Mouse (Mus musculus): Measurements from ENCODE around the gene Rgs16. TPM values are rescaled to one million over a fixed set of nuclear protein-coding genes. Genes with fewer than 3 reads are reported as not detected.
"Not testable (repeated sequence)": the region's sequence is repeated elsewhere in the genome, so short reads cannot be mapped to it uniquely, and the experiment has no call there.

Gene Rgs16
- polyA plus RNA-seq, 1 experiment from 2014 or later = 23.7 TPM

DNA sequence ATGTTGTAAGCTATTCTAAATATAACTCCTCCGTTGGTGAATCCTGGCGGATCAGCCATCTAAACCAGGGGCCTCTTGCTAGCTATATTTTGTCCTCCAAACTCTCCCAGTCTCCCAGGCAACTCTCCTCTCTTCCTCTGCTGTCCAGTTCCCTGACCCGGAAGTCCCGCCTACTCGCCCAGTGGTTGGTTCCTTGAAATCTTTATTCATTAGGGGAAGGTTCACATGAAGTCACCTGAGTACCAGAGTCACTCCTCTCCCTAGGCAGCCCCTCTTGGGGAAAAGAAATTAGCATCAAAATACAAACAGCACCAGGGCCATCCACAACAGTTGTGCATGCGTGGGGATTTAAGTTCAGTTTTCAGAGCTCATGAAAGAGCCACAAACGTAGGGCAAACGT, 26.1 kb downstream of the Rgs16 start:
- WGBS = 58% methylated on average over 8 of the region's 8 CpGs
- 0 out of 2 replicates have a peak, but pooled peaks cover 3% of the 10 kb centered on the region for H3K4me1 ChIP-seq
- H3K9ac ChIP-seq = no peak overlapping the region
- H3K9me3 ChIP-seq = no peaks in the 10 kb centered on the region
- ATAC-seq (ENCODE audit: low FRiP score, low read depth) = no peak
- H3K36me3 ChIP-seq = 0 out of 2 replicates have a peak, but pooled peaks cover 2% of the 10 kb centered on the region
- H3K27ac ChIP-seq = no peak overlapping the region
- no peak overlapping the region for H3K4me2 ChIP-seq (replicated peaks)
- no peaks in the 10 kb centered on the region for H3K27me3 ChIP-seq
- H3K4me3 ChIP-seq = no peak overlapping the region

DNA sequence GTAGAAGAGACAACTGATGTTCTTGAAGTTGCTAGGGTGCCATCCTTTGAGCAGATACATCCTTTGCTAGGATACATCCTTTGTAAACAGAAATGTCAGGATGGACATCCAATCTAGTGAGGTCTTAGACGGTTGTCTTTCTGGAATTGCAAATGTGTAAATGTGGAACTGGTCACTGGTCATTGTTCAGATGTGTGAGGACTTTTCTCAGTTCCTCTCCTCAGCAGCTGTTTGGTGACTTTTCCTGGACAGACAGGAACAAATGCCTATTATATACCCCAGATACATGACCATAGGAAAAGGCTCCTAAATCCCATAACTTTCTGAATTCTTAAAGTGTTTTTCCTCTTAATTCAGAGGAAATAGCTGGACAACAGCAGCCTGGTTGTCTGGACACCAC, 27.1 kb downstream of the Rgs16 start:
- no peak for ATAC-seq (ENCODE audit: low FRiP score, low read depth)
- 88% methylated on average over 1 of the region's 1 CpGs for WGBS
- Histone ChIP-seq H3K36me3 (no peaks in the 10 kb centered on the region), H3K27ac (no peak overlapping the region), H3K4me2 (replicated peaks) (no peak overlapping the region), H3K27me3 (no peaks in the 10 kb centered on the region), H3K9me3 (no peaks in the 10 kb centered on the region), H3K4me1 (0 out of 2 replicates have a peak, but pooled peaks cover 3% of the 10 kb centered on the region), H3K4me3 (no peak overlapping the region), H3K9ac (no peak overlapping the region)

DNA sequence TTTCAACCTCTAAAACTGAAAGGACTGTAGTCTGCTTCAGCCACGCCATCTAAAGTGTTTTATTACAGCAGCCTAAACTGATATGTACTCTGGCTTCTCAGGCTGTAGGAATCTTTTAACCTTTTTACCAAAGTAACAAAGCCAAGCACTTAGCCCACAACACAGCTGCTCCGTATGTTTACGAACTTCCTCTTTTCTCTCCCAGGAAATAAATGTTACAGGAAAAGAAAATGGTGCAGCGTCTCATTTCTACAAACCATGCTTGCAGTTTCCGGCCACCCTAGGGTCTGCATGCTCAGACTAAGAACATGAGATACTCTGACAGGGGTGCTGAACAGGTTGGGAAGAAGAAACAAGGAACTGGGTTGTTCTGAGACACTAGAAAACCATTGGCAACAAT, 28.3 kb downstream of the Rgs16 start:
- Histone ChIP-seq H3K27me3 (no peaks in the 10 kb centered on the region), H3K27ac (no peak overlapping the region), H3K4me2 (replicated peaks) (no peak overlapping the region), H3K9me3 (no peaks in the 10 kb centered on the region), H3K36me3 (no peaks in the 10 kb centered on the region), H3K4me1 (0 out of 2 replicates have a peak, but pooled peaks cover 3% of the 10 kb centered on the region), H3K9ac (no peak overlapping the region), H3K4me3 (no peak overlapping the region)
- WGBS = 68% methylated on average over 5 of the region's 5 CpGs
- ATAC-seq (ENCODE audit: low FRiP score, low read depth) = no peak

DNA sequence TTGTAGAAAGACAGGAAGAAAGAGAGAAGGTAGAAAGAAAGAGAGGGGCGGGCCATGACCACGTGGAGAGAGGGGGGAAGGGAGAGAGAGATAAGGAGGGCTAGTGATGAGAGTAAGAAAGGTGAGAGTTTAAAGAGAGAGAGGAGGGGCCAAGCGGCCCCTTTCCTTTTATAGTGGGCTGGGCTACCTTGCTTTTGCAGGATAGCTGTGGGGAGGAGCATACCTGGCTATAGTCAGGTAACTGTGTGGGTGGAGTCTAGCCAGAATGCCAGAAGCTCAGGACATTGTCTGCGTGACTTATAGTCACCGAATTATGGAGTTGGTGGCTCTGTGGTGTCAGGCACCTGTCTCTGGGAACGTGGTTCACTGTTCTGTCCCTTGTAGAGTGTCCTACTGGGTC, 29.4 kb downstream of the Rgs16 start:
- H3K4me1 ChIP-seq; ATAC-seq (ENCODE audit: low FRiP score, low read depth); H3K4me3 ChIP-seq; H3K4me2 ChIP-seq (replicated peaks); H3K27me3 ChIP-seq; H3K9ac ChIP-seq; H3K36me3 ChIP-seq; H3K27ac ChIP-seq; H3K9me3 ChIP-seq: not testable (repeated sequence)
- WGBS = 59% methylated on average over 6 of the region's 6 CpGs

DNA sequence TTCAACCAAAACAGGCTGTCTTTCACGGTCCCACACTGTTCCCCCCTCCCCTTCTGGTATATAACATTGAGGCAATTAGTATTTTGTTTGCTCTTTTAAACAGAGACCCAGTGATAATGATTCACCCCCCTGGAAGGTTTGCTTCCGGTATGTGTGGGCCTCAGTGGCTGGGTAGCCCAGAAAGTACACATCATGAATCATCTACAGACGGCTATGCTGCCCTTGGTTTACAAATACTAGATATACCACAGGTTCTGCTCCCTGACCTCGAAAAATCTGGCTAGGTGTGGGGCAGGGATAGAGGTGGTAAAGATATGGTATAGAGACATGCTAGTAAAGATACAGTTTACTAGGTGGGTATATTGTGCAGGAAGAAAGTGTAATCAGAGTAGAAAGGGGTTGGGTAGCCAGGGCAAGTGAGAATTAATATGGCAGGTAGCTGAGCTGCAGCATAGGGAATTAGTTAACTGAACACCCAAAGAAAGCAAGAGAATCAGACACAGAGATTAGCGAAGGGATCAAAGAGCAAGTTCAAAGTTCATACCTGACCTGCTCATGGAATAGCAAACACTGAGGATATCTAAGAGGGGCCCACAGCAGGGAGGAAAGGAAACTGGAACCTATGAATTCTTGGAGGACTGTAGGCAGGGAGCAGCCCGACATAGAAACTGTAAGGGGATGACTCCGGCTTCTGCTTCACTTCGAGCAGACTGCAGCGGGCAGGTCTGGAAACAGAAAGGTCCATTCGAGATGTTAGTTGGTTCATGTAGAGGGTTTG, 30.0 kb downstream of the Rgs16 start:
- H3K27me3 ChIP-seq = no peaks in the 10 kb centered on the region
- no peak overlapping the region for H3K9ac ChIP-seq
- no peak overlapping the region for H3K4me3 ChIP-seq
- H3K36me3 ChIP-seq = no peaks in the 10 kb centered on the region
- no peak overlapping the region for H3K4me2 ChIP-seq (replicated peaks)
- H3K27ac ChIP-seq = no peak overlapping the region
- 80% methylated on average over 10 of the region's 10 CpGs for WGBS
- H3K4me1 ChIP-seq = 0 out of 2 replicates have a peak, but pooled peaks cover 3% of the 10 kb centered on the region
- H3K9me3 ChIP-seq = no peaks in the 10 kb centered on the region
- ATAC-seq (ENCODE audit: low FRiP score, low read depth) = no peak

DNA sequence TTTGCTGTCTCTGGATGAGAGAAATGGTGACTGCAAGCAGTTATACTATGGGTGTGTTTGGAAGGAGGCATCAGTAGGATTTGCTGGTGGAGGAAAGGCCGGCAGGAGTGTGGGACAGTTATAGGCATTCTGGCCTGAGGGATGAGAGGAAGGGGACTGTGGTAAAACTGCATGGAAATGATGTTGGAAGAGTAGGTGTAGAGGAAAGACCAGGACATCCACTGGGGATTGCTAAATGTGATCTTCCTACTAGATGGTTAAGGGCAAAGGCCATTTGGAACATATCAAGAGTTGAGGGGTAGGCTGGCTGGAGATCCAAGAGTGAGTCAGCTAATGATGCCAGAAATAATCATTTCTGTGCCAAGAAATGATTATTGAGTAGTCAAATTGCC, 30.6 kb downstream of the Rgs16 start:
- Histone ChIP-seq H3K4me2 (replicated peaks) (no peak overlapping the region), H3K36me3 (no peaks in the 10 kb centered on the region), H3K27me3 (no peaks in the 10 kb centered on the region), H3K9ac (no peak overlapping the region), H3K4me3 (no peak overlapping the region), H3K27ac (no peak overlapping the region), H3K4me1 (0 out of 2 replicates have a peak, but pooled peaks cover 3% of the 10 kb centered on the region), H3K9me3 (no peaks in the 10 kb centered on the region)
- no peak for ATAC-seq (ENCODE audit: low FRiP score, low read depth)
- 82% methylated on average over 1 of the region's 1 CpGs for WGBS

DNA sequence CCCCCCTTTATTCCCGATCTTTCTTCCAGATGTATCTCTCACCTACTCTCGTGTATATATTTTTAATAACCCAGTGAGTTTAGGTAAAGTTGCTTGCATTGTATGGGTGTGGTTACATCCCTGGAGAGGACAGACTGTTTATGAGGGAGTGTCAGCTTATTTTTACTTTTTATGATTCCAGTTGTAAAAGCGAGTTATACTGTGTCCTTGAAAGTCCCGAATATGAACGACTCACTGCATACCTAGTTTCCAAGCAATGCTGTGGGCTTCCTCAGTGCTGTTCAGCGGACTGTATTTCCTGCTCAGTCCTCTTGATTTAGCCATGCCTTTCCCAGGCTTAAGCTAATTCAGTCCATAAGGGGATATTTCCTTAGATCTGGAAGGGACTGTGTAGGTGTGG, 35.0 kb downstream of the Rgs16 start:
- Histone ChIP-seq H3K27ac (no peak overlapping the region), H3K36me3 (no peaks in the 10 kb centered on the region), H3K4me1 (0 out of 2 replicates have a peak, but pooled peaks cover 3% of the 10 kb centered on the region), H3K4me2 (replicated peaks) (no peak overlapping the region), H3K27me3 (no peaks in the 10 kb centered on the region), H3K4me3 (no peak overlapping the region), H3K9ac (no peak overlapping the region), H3K9me3 (no peaks in the 10 kb centered on the region)
- WGBS = 59% methylated on average over 6 of the region's 6 CpGs
- no peak; the same call in 1 of the 2 replicates for ATAC-seq (ENCODE audit: low FRiP score, low read depth)

DNA sequence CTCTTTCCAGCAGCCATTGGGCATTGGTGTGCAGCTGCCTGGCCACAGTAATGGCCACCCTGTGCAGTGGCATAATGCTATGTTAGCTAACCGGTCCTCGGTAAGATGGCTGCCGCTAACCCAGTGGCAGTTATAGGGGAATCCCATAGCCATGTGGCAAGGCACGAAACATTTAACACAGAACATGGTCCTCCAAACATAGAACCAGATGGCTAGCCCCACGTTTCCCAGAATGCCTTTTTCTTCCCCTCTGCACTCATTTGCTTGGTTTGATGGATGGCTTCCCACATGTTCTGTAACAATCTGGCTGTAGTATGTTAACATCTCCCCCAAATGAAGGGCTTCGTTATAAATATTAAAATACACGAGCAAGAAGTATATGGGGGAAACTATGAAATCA, 36.1 kb downstream of the Rgs16 start:
- Histone ChIP-seq H3K9me3 (no peaks in the 10 kb centered on the region), H3K27me3 (no peaks in the 10 kb centered on the region), H3K4me2 (replicated peaks) (no peak overlapping the region), H3K4me3 (no peak overlapping the region), H3K9ac (no peak overlapping the region), H3K27ac (no peak overlapping the region), H3K4me1 (no peaks in the 10 kb centered on the region), H3K36me3 (no peaks in the 10 kb centered on the region)
- WGBS = 80% methylated on average over 7 of the region's 7 CpGs
- no peak for ATAC-seq (ENCODE audit: low FRiP score, low read depth)

DNA sequence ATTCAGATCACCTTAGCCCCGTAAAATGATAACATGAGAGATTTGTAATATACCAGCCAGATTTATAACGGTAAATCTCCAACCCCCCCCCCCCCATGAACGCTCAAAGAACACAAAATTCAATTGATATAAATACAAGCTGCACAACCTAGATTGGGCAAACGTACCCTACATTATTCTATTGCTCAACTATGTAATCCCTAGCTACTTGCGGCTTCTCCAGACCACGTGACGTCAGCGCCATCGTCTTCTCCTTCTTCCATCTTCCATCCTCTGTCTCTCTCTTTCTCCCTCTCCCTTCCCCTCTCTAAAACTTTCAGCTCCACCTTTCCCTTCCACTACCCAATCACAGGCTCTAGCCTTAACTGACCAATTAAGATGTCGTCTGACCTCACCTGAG, 38.1 kb downstream of the Rgs16 start:
- Histone ChIP-seq H3K9ac (no peak overlapping the region), H3K4me1 (no peaks in the 10 kb centered on the region), H3K4me3 (no peak overlapping the region), H3K27ac (no peak overlapping the region), H3K36me3 (no peaks in the 10 kb centered on the region), H3K9me3 (no peaks in the 10 kb centered on the region), H3K27me3 (no peaks in the 10 kb centered on the region), H3K4me2 (replicated peaks) (no peak overlapping the region)
- WGBS = 84% methylated on average over 10 of the region's 10 CpGs
- no peak for ATAC-seq (ENCODE audit: low FRiP score, low read depth)

DNA sequence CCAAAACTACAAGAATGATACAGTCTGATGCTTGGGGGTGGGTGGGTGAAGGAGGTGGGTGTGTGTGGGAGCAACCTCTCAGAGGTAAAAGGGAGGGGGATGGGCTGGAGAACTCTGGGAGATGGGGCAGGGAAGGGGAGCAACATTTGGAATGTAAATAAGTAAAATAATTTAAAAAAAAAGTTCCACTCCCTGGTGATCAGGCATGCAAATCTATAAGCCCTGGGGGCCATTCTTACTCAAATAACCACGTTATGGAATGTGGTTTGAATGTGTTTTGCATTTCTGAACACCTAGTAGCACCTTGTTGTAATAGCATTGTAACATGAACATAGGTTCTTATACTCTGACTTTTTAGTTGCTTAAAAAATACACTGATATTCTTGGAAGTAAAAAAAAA, 43.2 kb downstream of the Rgs16 start:
- 28% methylated on average over 1 of the region's 1 CpGs for WGBS
- Histone ChIP-seq H3K4me1 (no peaks in the 10 kb centered on the region), H3K9ac (no peak overlapping the region), H3K4me3 (no peak overlapping the region), H3K27ac (no peak overlapping the region), H3K9me3 (no peaks in the 10 kb centered on the region), H3K36me3 (no peaks in the 10 kb centered on the region), H3K4me2 (replicated peaks) (no peak overlapping the region), H3K27me3 (no peaks in the 10 kb centered on the region)
- no peak for ATAC-seq (ENCODE audit: low FRiP score, low read depth)

DNA sequence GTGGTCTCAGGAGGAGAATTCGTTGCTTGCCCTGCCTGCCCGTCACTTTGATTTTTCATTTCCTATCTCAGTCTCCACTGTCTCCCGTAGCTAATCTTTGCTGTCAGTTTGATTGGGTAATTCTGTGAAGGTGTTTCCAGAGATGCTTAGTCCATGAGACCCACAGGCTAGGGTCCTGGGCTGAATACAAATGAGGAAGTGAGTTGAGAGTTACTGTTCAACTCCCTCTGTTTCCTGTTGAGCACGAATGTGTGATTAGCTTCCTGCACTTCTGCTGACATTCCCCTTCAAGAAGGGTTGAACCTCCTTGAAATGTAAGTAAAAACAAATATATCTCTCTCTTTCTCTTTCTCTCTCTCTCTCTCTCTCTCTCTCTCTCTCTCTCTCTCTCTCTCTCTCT, 45.5 kb downstream of the Rgs16 start:
- no peak for ATAC-seq (ENCODE audit: low FRiP score, low read depth)
- no peaks in the 10 kb centered on the region for H3K9me3 ChIP-seq

DNA sequence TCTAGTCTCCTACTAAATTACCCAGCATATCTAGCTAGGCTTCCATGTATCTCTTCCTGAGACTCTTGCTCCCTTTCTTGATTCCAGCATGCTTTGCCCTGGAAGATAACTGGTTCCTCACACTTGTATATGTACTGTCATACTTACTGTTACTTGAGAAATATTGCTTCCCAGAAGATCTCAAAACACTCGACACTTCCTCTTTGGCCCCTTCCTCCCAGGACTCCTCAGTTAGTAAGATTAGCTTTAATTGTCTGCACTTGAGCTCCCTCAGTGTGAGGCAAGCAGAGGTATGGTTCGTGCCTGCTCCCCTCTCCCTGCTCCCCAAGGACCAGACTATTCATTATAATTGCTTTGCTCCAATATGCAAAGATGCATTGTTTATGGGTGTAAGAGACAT, 50.6 kb downstream of the Rgs16 start:
- H3K27ac ChIP-seq = no peak overlapping the region
- no peak overlapping the region for H3K9ac ChIP-seq
- H3K4me3 ChIP-seq = no peak overlapping the region
- H3K4me1 ChIP-seq = no peaks in the 10 kb centered on the region
- no peaks in the 10 kb centered on the region for H3K9me3 ChIP-seq
- H3K27me3 ChIP-seq = no peaks in the 10 kb centered on the region
- no peak overlapping the region for H3K4me2 ChIP-seq (replicated peaks)
- ATAC-seq (ENCODE audit: low FRiP score, low read depth) = no peak
- H3K36me3 ChIP-seq = no peaks in the 10 kb centered on the region
- WGBS = 64% methylated on average over 2 of the region's 2 CpGs

More for the DNA sequence above, 45.5 kb downstream of the Rgs16 start:
- Histone ChIP-seq H3K4me1 (no peaks in the 10 kb centered on the region), H3K27ac (no peak overlapping the region), H3K9ac (no peak overlapping the region), H3K36me3 (no peaks in the 10 kb centered on the region), H3K4me3 (no peak overlapping the region), H3K27me3 (no peaks in the 10 kb centered on the region), H3K4me2 (replicated peaks) (no peak overlapping the region)
- 76% methylated on average over 4 of the region's 4 CpGs for WGBS

DNA sequence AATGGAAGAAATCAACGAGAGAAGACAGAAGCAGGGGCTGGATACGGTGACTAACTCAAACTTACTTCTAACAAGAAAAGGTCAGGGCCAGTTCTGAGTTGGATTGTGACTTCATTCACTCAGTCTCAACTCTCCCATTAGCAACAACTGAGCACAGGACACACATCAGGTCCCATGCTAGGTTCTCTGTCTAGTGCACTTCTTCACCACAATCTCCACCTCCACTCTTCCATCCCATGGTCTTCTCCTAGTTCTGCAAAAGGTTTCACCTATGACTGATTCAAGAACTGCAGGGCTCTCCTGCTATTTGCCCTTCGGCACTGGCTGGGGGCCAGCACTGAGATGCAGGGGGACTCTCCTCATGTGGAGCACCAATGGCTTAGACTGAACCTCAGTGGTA, 54.1 kb downstream of the Rgs16 start:
- ATAC-seq (ENCODE audit: low FRiP score, low read depth) = no peak
- 72% methylated on average over 3 of the region's 3 CpGs for WGBS
- Histone ChIP-seq H3K4me1 (no peaks in the 10 kb centered on the region), H3K27ac (no peak overlapping the region), H3K27me3 (no peaks in the 10 kb centered on the region), H3K9ac (no peak overlapping the region), H3K9me3 (no peaks in the 10 kb centered on the region), H3K4me2 (replicated peaks) (no peak overlapping the region), H3K4me3 (no peak overlapping the region), H3K36me3 (no peaks in the 10 kb centered on the region)

All from limb, embryonic 13.5 days (tissue).